Mouse (Mus musculus): Measurements from ENCODE around the gene Adcy10. TPM values are rescaled to one million over a fixed set of nuclear protein-coding genes. Genes with fewer than 3 reads are reported as not detected.

The Adcy10 gene
- total RNA-seq (2021) (1 to 10 TPM in 1 of 2 experiments, under 1 TPM in 1; 0.45 to 1.8 TPM), polyA plus RNA-seq (2012; rRNA removed) (0.19 and 0.36 TPM in 2 replicates)
- long read RNA-seq, result 0 reads

- DNase-seq, result peak; percentile 30
Measured at GRCm38 (mm10) chr1:165484688-165485233, at the start of gene Adcy10. Gene Adcy10 (plus strand): TSS chr1:165485183.

GRCm38 (mm10) chr1:165438289-165439021, 46.5 kb upstream of the Adcy10 start:
- no peak for DNase-seq

- DNase-seq, result no peak
Measured at GRCm38 (mm10) chr1:165440788-165441187, 44.2 kb upstream of the Adcy10 start.

GRCm38 (mm10) chr1:165441201-165441600, 43.8 kb upstream of the Adcy10 start:
- no peak for DNase-seq

GRCm38 (mm10) chr1:165441719-165442118, 43.3 kb upstream of the Adcy10 start:
- no peak for DNase-seq

GRCm38 (mm10) chr1:165459041-165459502, 25.9 kb upstream of the Adcy10 start:
- no peak for DNase-seq

GRCm38 (mm10) chr1:165459503-165460181, 25.3 kb upstream of the Adcy10 start:
- peak; percentile 74 for DNase-seq

- DNase-seq, result peak; percentile 100
Measured at GRCm38 (mm10) chr1:165460360-165460800, 24.6 kb upstream of the Adcy10 start, which contains the start of the genes Dcaf6 and Mpc2. Gene Dcaf6 (minus strand): TSS chr1:165460475. Gene Mpc2 (plus strand): TSS chr1:165460637.

- DNase-seq, result peak; percentile 100
Measured at GRCm38 (mm10) chr1:165460801-165461377, 24.1 kb upstream of the Adcy10 start.

GRCm38 (mm10) chr1:165461681-165462080, 23.3 kb upstream of the Adcy10 start:
- no peak for DNase-seq

GRCm38 (mm10) chr1:165462861-165463260, 22.1 kb upstream of the Adcy10 start:
- no peak for DNase-seq

- DNase-seq, result no peak
Measured at GRCm38 (mm10) chr1:165464574-165464973, 20.4 kb upstream of the Adcy10 start.

- no peak for DNase-seq
Measured at GRCm38 (mm10) chr1:165468971-165469370, 16.0 kb upstream of the Adcy10 start.

GRCm38 (mm10) chr1:165469717-165470116, 15.3 kb upstream of the Adcy10 start:
- DNase-seq, result no peak

- DNase-seq, result no peak
Measured at GRCm38 (mm10) chr1:165471490-165471889, 13.5 kb upstream of the Adcy10 start.

- DNase-seq, result no peak
Measured at GRCm38 (mm10) chr1:165486108-165486507, 1.1 kb downstream of the Adcy10 start.

- DNase-seq, result no peak
Measured at GRCm38 (mm10) chr1:165489197-165489596, 4.2 kb downstream of the Adcy10 start.

GRCm38 (mm10) chr1:165498856-165499255, 13.9 kb downstream of the Adcy10 start:
- DNase-seq, result no peak

- DNase-seq, result peak; percentile 75
Measured at GRCm38 (mm10) chr1:165503307-165504024, 18.5 kb downstream of the Adcy10 start.

- no peak for DNase-seq
Measured at GRCm38 (mm10) chr1:165506303-165506702, 21.3 kb downstream of the Adcy10 start.

- DNase-seq, result peak; percentile 59
Measured at GRCm38 (mm10) chr1:165510161-165510560, 25.2 kb downstream of the Adcy10 start.

- no peak for DNase-seq
Measured at GRCm38 (mm10) chr1:165520716-165521115, 35.7 kb downstream of the Adcy10 start.

All from adrenal gland, adult 2 months (tissue).